Mouse (Mus musculus) CD4-positive, CD25-positive, alpha-beta regulatory T cell, adult 2 months (primary cell): Measurements from ENCODE around the gene Ascl4.

Experiments used
- DNase-seq: peaks from one replicate; pipeline ENCODE4 v3.0.0-alpha.2; 2012; ENCODE audit warnings: low read depth, low spot score

The Ascl4 gene

DNA sequence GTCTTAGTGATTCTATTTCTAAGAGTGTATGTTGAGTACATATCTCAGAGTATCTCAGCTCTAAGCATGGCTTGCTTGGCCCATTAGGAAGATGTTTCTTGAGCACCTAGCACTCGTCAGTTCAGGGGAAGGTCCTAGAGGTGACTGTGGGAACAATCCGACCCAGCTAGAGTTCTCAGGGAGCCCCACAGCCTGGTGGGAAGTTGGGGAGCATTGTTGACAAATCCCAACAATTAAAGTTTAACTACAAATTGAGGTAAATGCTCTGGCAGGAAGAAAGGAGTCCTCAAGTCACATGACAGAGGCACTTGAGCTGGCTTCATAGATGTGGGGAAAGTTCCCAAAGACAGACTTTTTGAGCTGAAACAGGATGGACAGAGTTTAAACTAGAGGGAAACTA lies 41.2 kb downstream of the Ascl4 start:
- DNase-seq, result no peak

DNA sequence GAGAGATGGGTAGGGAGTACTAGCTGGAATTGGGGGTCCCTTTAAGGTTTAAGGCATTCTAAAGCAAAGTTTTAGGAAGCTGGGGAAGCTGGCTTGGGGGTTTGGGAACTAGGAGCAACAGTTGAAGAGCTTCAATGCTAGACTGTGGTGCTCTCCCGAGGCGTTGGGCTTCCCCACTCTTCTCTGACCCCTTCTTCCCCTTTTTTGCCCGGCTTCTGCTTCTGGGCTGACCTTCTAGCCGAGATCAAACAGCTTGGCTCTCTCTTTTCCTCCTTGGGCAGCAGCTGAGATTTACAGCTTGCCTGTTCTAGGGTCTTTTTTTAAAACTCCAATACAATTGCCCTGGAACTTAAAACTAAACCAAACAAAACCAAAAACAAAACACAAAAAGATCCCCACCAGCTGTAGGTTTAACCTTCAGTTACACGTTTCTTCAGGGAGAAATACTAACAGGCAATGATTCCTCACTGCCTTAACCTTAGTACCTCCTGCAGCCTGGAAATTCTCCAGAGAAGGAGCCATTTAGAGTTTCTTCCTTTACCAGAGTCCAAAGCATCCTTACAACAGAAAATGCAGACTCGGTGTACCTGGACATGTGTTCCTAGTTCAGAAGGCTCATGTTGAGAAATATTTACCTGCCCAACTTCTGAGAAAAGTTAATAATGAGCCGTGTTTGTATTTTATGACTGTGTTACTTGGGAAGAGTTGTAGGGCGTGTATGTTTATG lies 42.6 kb downstream of the Ascl4 start:
- no peak for DNase-seq

DNA sequence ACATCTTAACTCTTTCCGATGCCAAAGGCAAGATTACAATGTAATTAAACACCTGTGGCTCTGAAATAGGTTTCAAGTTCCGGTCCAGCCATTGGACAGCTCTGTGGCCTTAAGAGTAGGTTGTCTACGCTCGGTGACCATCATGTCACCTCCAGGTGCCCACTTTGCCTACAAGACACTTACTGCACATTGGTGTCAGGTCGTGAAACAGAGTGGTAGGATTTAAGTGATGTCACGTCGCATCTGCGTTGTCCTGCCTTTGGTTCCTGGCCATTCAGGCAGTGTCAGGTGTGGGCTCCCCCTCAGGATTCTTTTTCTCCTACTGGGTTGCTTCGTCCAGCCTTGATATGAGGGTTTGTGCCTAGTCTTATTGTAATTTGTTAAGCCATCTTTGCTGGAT lies 44.3 kb downstream of the Ascl4 start:
- no peak for DNase-seq

- no peak for DNase-seq
Measured at GRCm38 (mm10) chr10:85972915-85973314, 45.4 kb downstream of the Ascl4 start.

GRCm38 (mm10) chr10:85989412-85990115 lies 62.1 kb downstream of the Ascl4 start:
- DNase-seq, result no peak

- DNase-seq, result no peak
Measured at GRCm38 (mm10) chr10:85992412-85992811, 64.9 kb downstream of the Ascl4 start.

GRCm38 (mm10) chr10:85993836-85994235 lies 66.4 kb downstream of the Ascl4 start:
- DNase-seq, result no peak

DNA sequence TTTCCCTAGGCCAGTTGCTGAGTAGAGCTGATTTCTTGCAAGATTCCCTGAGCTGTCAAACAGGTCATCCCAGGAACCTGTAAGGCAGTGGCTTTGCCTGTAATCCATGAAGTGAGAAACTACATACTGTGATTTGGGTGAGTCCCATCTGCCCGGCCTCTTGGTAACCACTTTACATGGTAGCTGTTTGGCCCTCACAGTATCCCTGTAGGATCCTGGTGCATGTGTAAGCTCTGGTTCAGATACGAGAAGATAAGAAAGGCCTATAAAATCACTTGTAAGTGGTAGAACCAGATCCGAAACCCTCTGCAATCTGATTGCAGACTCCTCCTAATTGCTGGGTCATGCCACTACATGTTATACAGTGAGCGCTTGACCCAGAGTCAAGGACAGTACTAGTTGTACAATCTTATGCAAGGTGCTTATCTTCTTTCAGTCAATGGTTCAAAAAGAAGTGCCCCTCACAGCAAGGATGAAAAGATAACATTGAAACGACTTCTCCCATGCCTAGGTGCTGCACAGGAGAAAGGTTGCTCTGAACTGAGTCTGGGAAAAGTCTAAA lies 67.1 kb downstream of the Ascl4 start:
- no peak for DNase-seq
